24 mouse cellular contexts compared by ENCODE assay signal in the genomic region with DNA sequence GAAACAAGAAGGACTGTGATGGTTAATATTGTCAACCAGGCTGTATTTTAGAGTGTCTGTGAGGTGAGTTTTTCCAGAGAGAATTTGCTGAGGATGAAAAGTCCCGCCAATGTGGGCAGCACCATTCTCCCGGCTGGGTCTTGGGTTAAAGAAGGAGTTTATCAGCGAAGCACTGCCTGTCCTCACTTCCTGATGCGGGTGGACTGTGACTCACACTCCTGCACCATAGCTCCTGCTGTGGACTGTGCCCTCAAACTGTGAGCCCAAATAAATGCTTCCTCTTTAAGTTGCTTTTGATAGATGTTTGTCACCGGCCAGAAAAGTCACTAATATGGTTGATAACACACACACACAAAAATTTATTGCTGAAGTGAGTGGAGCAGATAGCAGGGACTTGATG. TPM values are rescaled to one million over a fixed set of nuclear protein-coding genes. Genes with fewer than 3 reads are reported as not detected.
DNase-seq lines count a peak whose midpoint lies in the region; ATAC-seq and TF ChIP-seq lines count a peak whose summit lies in the region.
"Had no signal": no experiment of that assay in that cellular context is flagged by ENCODE, and none has a peak within 500 bp of the region (broad histone marks: within the 10 kb centered on the region; RNA-seq: fewer than 3 reads in every experiment).

No protein-coding gene starts in this region.

- H3K4me2 ChIP-seq in lung, postnatal 0 days (replicated peaks; ENCODE audit: low read depth, low read length) = no peak overlapping the region

- ATAC-seq in lung, postnatal 0 days = no peak
- ATAC-seq: activated CD4-positive, CD25-positive, alpha-beta regulatory T cell, adult 4 months; CD4-positive, CD25-positive, alpha-beta regulatory T cell, adult 4 months; Patski had no signal

- no peak overlapping the region for H3K4me3 ChIP-seq in MEL (ENCODE audit: control insufficient read depth in 1 of 2, insufficient read depth in 1 of 2, low read depth in 2 of 2, low read length in 2 of 2)
- H3K4me3 ChIP-seq in lung, postnatal 0 days (ENCODE audit: low read depth, low read length) = no peak overlapping the region

- TF ChIP-seq RAD21 in MEL (IDR thresholded peaks at IDR 0.05; ENCODE audit: low read depth, low read length) = no peak

- no peaks in the 10 kb centered on the region for H3K9me3 ChIP-seq in MEL (replicated peaks; ENCODE audit: insufficient read depth, low read length)
- H3K9me3 ChIP-seq in lung, postnatal 0 days (ENCODE audit: low read length) = no peaks in the 10 kb centered on the region

- 57% methylated on average over 5 of the region's 5 CpGs for WGBS in lung, postnatal 0 days

- no peak for TF ChIP-seq POLR2A in MEL (IDR thresholded peaks at IDR 0.05; ENCODE audit: control insufficient read depth in 1 of 2, insufficient read depth in 1 of 2, low read depth in 1 of 2, low read length in 2 of 2, poor library complexity in 1 of 2)

- H3K27ac ChIP-seq in MEL (ENCODE audit: control insufficient read depth, low read depth, low read length) = no peak overlapping the region
- no peak overlapping the region for H3K27ac ChIP-seq in lung, postnatal 0 days (ENCODE audit: low read length)

- H3K36me3 ChIP-seq in MEL (ENCODE audit: control insufficient read depth in 1 of 2, insufficient read depth in 2 of 2, low read length in 2 of 2) = no peaks in the 10 kb centered on the region
- H3K36me3 ChIP-seq in lung, postnatal 0 days (ENCODE audit: insufficient read depth, low read length) = no peaks in the 10 kb centered on the region

- DNase-seq in heart, adult 11 months = peak; percentile 72
- no peak for DNase-seq in heart, postnatal 25 days (ENCODE audit: low spot score)
- peak; percentile 71 for DNase-seq in 416B (ENCODE audit: low read depth)
- peak; percentile 65 for DNase-seq in MEL (ENCODE audit: low read depth, low spot score)
- peak; percentile 20 for DNase-seq in MEL-GATA-1-ER (ENCODE audit: extremely low read depth, low read depth)
- no peak for DNase-seq in spleen, adult 18-20 months
- no peak for DNase-seq in lung, postnatal 0 days (ENCODE audit: low spot score)
- no peak for DNase-seq in spleen, adult 12 weeks (ENCODE audit: low spot score)
- DNase-seq: adrenal gland, adult 2 months; adrenal gland, adult 8-10 months; adrenal gland, postnatal 10 days; adrenal gland, postnatal 14 days; adrenal gland, postnatal 25 days; adrenal gland, postnatal 36 days; B cell, adult 2 months; cerebellum, adult 11 months; cerebellum, adult 11-12 months; cerebellum, adult 18-20 months; cerebellum, adult 2 months; cerebellum, adult 8-10 months had no signal

- no peak overlapping the region for H3K9ac ChIP-seq in MEL (ENCODE audit: control insufficient read depth, low read depth, low read length, poor library complexity, severe bottlenecking)
- no peak overlapping the region for H3K9ac ChIP-seq in lung, postnatal 0 days (replicated peaks; ENCODE audit: low read depth)

- peak in 1 of 2 experiments; percentile 40; a peak in 2 of 4 replicates for TF ChIP-seq EP300 in MEL (IDR thresholded peaks at IDR 0.05; ENCODE audit: low read depth in 1 of 2, low read length in 2 of 2)
- no peak for TF ChIP-seq EP300 in lung, postnatal 0 days (IDR thresholded peaks at IDR 0.05)

- intact Hi-C loops in heart, postnatal 25 days (cut with DNase I) = no loop called here

- H3K27me3 ChIP-seq in MEL (ENCODE audit: control insufficient read depth in 1 of 2, insufficient read depth in 2 of 2, low read length in 2 of 2) = no peaks in the 10 kb centered on the region
- H3K27me3 ChIP-seq in lung, postnatal 0 days (replicated peaks; ENCODE audit: insufficient read depth, low read length) = peaks cover 7% of the 10 kb centered on the region; the same call in 1 of the 2 replicates
- H3K27me3 ChIP-seq: CH12.LX had no signal

- H3K4me1 ChIP-seq in MEL (ENCODE audit: control insufficient read depth in 1 of 2, insufficient read depth in 2 of 2, low read length in 2 of 2) = no peaks in the 10 kb centered on the region
- H3K4me1 ChIP-seq in lung, postnatal 0 days (ENCODE audit: insufficient read depth, low read depth, low read length) = no peaks in the 10 kb centered on the region

- H3K79me2 ChIP-seq in MEL (ENCODE audit: control insufficient read depth, insufficient read depth, low read length, poor library complexity) = no peaks in the 10 kb centered on the region

- TF ChIP-seq CTCF in MEL (IDR thresholded peaks at IDR 0.05 in 2 of 3, conservative IDR thresholded peaks at IDR 0.05 in 1 of 3; ENCODE audit: control insufficient read depth in 1 of 3, insufficient read depth in 1 of 3, low read depth in 2 of 3, low read length in 3 of 3, poor library complexity in 1 of 3, severe bottlenecking in 1 of 3) = no peak
- TF ChIP-seq CTCF in lung, postnatal 0 days (IDR thresholded peaks at IDR 0.05) = no peak

TF ChIP-seq in MEL, 35 proteins besides CTCF, POLR2A, EP300 and RAD21:
- TF ChIP-seq ETS1 (IDR thresholded peaks at IDR 0.05; ENCODE audit: low read depth, low read length) (no peak), JUND (IDR thresholded peaks at IDR 0.05; ENCODE audit: low read depth, low read length) (no peak), SIN3A (IDR thresholded peaks at IDR 0.05; ENCODE audit: low read length) (no peak), NRF1 (IDR thresholded peaks at IDR 0.05; ENCODE audit: insufficient read depth, low read depth, low read length, poor library complexity, severe bottlenecking) (no peak), USF2 (IDR thresholded peaks at IDR 0.05; ENCODE audit: borderline replicate concordance in 1 of 2, insufficient read depth in 1 of 2, low read depth in 1 of 2, low read length in 2 of 2) (no peak), TCF12 (IDR thresholded peaks at IDR 0.05; ENCODE audit: low read depth, low read length) (0 out of 2 replicates have a peak, but pooled peaks have one; percentile 6), HCFC1 (IDR thresholded peaks at IDR 0.05; ENCODE audit: low read depth, low read length) (no peak), CHD2 (IDR thresholded peaks at IDR 0.05; ENCODE audit: low read length) (no peak), POLR2AphosphoS2 (IDR thresholded peaks at IDR 0.05; ENCODE audit: low read length) (no peak), MAX (IDR thresholded peaks at IDR 0.05; ENCODE audit: low read length) (no peak), MYB (IDR thresholded peaks at IDR 0.05; ENCODE audit: low read depth, low read length) (no peak), ZC3H11A (IDR thresholded peaks at IDR 0.05; ENCODE audit: low read depth, low read length) (no peak), TAL1 (IDR thresholded peaks at IDR 0.05; ENCODE audit: low read length) (peak; percentile 50), MYC (IDR thresholded peaks at IDR 0.05; ENCODE audit: low read depth, low read length) (no peak), MEF2A (IDR thresholded peaks at IDR 0.05; ENCODE audit: extremely low read depth, insufficient replicate concordance, low read depth, low read length, poor library complexity, severe bottlenecking) (no peak), MAFK (IDR thresholded peaks at IDR 0.05; ENCODE audit: borderline replicate concordance, low read depth, low read length) (no peak), GATA1 (IDR thresholded peaks at IDR 0.05; ENCODE audit: low read depth, low read length) (peak; percentile 43; the same call in 1 of the 2 replicates), UBTF (IDR thresholded peaks at IDR 0.05; ENCODE audit: borderline replicate concordance, insufficient read depth, low read depth, low read length) (no peak), GABPA (IDR thresholded peaks at IDR 0.05; ENCODE audit: low read depth, low read length) (no peak), POLR2AphosphoS5 (IDR thresholded peaks at IDR 0.05; ENCODE audit: borderline replicate concordance, low read depth, low read length) (no peak)

RNA-seq across cellular contexts. Expression of a gene that starts 10.3 kb away (rescaled TPM):
- not detected for total RNA-seq in heart, postnatal 25 days (2021)
- not detected in 2 replicates for total RNA-seq in MEL (2012; rRNA removed)
- polyA plus RNA-seq in MEL (2012; ENCODE audit: insufficient read depth in 1 of 2, insufficient read length in 2 of 2, low read depth in 1 of 2, low replicate concordance in 2 of 2, missing spikeins in 1 of 2) = under 1 TPM in 1 of 2 experiments, not detected in 1; 0.04 TPM
- polyA plus RNA-seq in lung, postnatal 0 days (2015; fragmentation: Nextera tagmentation; extraction: Ambion mirVana) = 0.08 TPM in 2 replicates
- total RNA-seq: adrenal gland, postnatal 25 days had no signal
- polyA plus RNA-seq: cerebellum, adult 2 months had no signal

Comparison
In these comparisons a context has a peak if more than half of its experiments do, and no peak if none do; other contexts are left out.
1. DNase-seq: peak in heart, adult 11 months (single experiment), 416B (single experiment), MEL (single experiment) and MEL-GATA-1-ER (single experiment); none in heart, postnatal 25 days (single experiment), spleen, adult 18-20 months (0 of 2), lung, postnatal 0 days (single experiment) and spleen, adult 12 weeks (single experiment).